In the genomic region with DNA sequence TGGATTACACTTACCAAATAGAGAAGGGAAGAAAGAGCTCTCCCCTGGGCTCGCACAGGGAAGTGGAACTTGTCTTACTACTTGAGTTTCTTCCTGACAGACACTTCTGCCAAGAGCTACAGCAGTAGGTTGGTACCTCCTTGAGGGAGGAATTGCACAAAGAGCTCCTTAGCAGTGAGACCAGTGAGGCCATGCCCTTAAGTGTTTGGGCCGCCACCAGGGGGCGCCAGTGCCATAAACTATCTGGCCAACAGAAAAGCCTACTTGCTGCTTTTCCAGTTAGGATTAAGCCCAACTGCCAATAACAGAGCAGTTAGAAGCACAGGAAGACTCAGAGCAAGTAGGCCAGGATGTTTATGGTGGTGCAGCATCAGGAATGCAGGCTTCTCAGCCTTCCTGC, we compare ENCODE assay signal across 8 mouse cellular contexts. TPM values are rescaled to one million over a fixed set of nuclear protein-coding genes. Genes with fewer than 3 reads are reported as not detected.
DNase-seq lines count a peak whose midpoint lies in the region; ATAC-seq and TF ChIP-seq lines count a peak whose summit lies in the region.

No protein-coding gene starts in this region.

- no peak overlapping the region for H3K4me3 ChIP-seq in bone marrow macrophage, adult 2 months (ENCODE audit: insufficient read depth, low read length)
- H3K4me3 ChIP-seq in heart, embryonic 10.5 days = no peak overlapping the region
- no peak overlapping the region for H3K4me3 ChIP-seq in kidney, postnatal 0 days (replicated peaks; ENCODE audit: low read depth, low read length)
- no peak overlapping the region for H3K4me3 ChIP-seq in liver, adult 2 months (ENCODE audit: insufficient read depth, low read depth, low read length)
- no peak overlapping the region for H3K4me3 ChIP-seq in neural tube, embryonic 14.5 days (ENCODE audit: low read depth, low read length)

- no peak overlapping the region for H3K9ac ChIP-seq in kidney, postnatal 0 days (ENCODE audit: low read depth, low read length)
- H3K9ac ChIP-seq in liver, adult 2 months (ENCODE audit: low read depth, low read length) = no peak overlapping the region
- no peak overlapping the region for H3K9ac ChIP-seq in neural tube, embryonic 14.5 days (replicated peaks; ENCODE audit: low read depth, low read length)

- no peaks in the 10 kb centered on the region for H3K27me3 ChIP-seq in heart, embryonic 10.5 days (ENCODE audit: insufficient read depth, poor library complexity, severe bottlenecking)
- H3K27me3 ChIP-seq in kidney, postnatal 0 days (ENCODE audit: insufficient read depth, low read length) = no peaks in the 10 kb centered on the region
- H3K27me3 ChIP-seq in liver, adult 2 months (ENCODE audit: control insufficient read depth, insufficient read depth, low read length) = no peaks in the 10 kb centered on the region
- H3K27me3 ChIP-seq in neural tube, embryonic 14.5 days (ENCODE audit: control insufficient read depth, insufficient read depth, low read length) = no peaks in the 10 kb centered on the region

- peak; percentile 90 for DNase-seq in heart, embryonic 10.5 days (ENCODE audit: low spot score)
- peak; percentile 92 for DNase-seq in kidney, postnatal 0 days (ENCODE audit: low spot score)
- peak; percentile 57 for DNase-seq in liver, adult 2 months (ENCODE audit: extremely low read depth, low read depth, low spot score)
- DNase-seq in telencephalon, adult 2 months (ENCODE audit: low read depth, low spot score) = peak; percentile 40

- peak; percentile 85 for ATAC-seq in CD4-positive, CD25-positive, alpha-beta regulatory T cell, adult 4 months
- peak; percentile 78 for ATAC-seq in erythroblast, adult 5-6 weeks (replicated peaks; ENCODE audit: low FRiP score, poor library complexity, severe bottlenecking)
- ATAC-seq in kidney, postnatal 0 days (replicated peaks; ENCODE audit: low FRiP score, low read depth) = no peak; the same call in 1 of the 2 replicates
- ATAC-seq in neural tube, embryonic 14.5 days (ENCODE audit: low read depth) = peak; percentile 74

- H3K36me3 ChIP-seq in heart, embryonic 10.5 days = peaks cover 74% of the 10 kb centered on the region
- H3K36me3 ChIP-seq in kidney, postnatal 0 days (ENCODE audit: insufficient read depth, low read length) = peaks cover 22% of the 10 kb centered on the region; the same call in 1 of the 2 replicates
- H3K36me3 ChIP-seq in liver, adult 2 months (ENCODE audit: control insufficient read depth, insufficient read depth, low read length) = no peaks in the 10 kb centered on the region; the same call in 1 of the 2 replicates
- peaks cover 32% of the 10 kb centered on the region; the same call in 1 of the 2 replicates for H3K36me3 ChIP-seq in neural tube, embryonic 14.5 days (ENCODE audit: control insufficient read depth, insufficient read depth, low read length)

- H3K4me2 ChIP-seq in kidney, postnatal 0 days (ENCODE audit: low read length) = no peak overlapping the region
- H3K4me2 ChIP-seq in neural tube, embryonic 14.5 days (ENCODE audit: low read depth, low read length) = no peak overlapping the region

- H3K27ac ChIP-seq in bone marrow macrophage, adult 2 months (ENCODE audit: insufficient read depth, low read depth, low read length) = no peak overlapping the region
- no peak overlapping the region for H3K27ac ChIP-seq in heart, embryonic 10.5 days
- no peak overlapping the region for H3K27ac ChIP-seq in kidney, postnatal 0 days
- no peak overlapping the region for H3K27ac ChIP-seq in liver, adult 2 months (replicated peaks; ENCODE audit: insufficient read depth, low read depth, low read length)
- H3K27ac ChIP-seq in neural tube, embryonic 14.5 days (ENCODE audit: low read depth, low read length) = no peak overlapping the region

- H3K9me3 ChIP-seq in heart, embryonic 10.5 days = no peaks in the 10 kb centered on the region
- H3K9me3 ChIP-seq in kidney, postnatal 0 days (replicated peaks; ENCODE audit: low read length) = no peaks in the 10 kb centered on the region
- no peaks in the 10 kb centered on the region for H3K9me3 ChIP-seq in neural tube, embryonic 14.5 days (ENCODE audit: control insufficient read depth, low read length)

- WGBS in heart, embryonic 10.5 days = 13% methylated on average over 3 of the region's 3 CpGs
- WGBS in kidney, postnatal 0 days = 15% methylated on average over 3 of the region's 3 CpGs
- 12% methylated on average over 3 of the region's 3 CpGs for WGBS in liver, adult 2 months
- 20% methylated on average over 3 of the region's 3 CpGs for WGBS in neural tube, embryonic 14.5 days

- peaks cover 3% of the 10 kb centered on the region; the same call in 1 of the 2 replicates for H3K4me1 ChIP-seq in bone marrow macrophage, adult 2 months (ENCODE audit: control insufficient read depth, insufficient read depth, low read length)
- no peaks in the 10 kb centered on the region for H3K4me1 ChIP-seq in heart, embryonic 10.5 days
- no peaks in the 10 kb centered on the region for H3K4me1 ChIP-seq in kidney, postnatal 0 days (replicated peaks; ENCODE audit: insufficient read depth, low read length)
- no peaks in the 10 kb centered on the region for H3K4me1 ChIP-seq in liver, adult 2 months (ENCODE audit: control insufficient read depth, insufficient read depth, low read length)
- no peaks in the 10 kb centered on the region for H3K4me1 ChIP-seq in neural tube, embryonic 14.5 days (ENCODE audit: control insufficient read depth, insufficient read depth, low read length)

- TF ChIP-seq CTCF in bone marrow macrophage, adult 2 months (IDR thresholded peaks at IDR 0.05; ENCODE audit: low read depth, low read length) = peak; percentile 93
- TF ChIP-seq CTCF in kidney, postnatal 0 days (IDR thresholded peaks at IDR 0.05; ENCODE audit: low read depth) = peak; percentile 96
- peak; percentile 92 for TF ChIP-seq CTCF in liver, adult 2 months (IDR thresholded peaks at IDR 0.05; ENCODE audit: low read depth, low read length)

- TF ChIP-seq POLR2A in bone marrow macrophage, adult 2 months (IDR thresholded peaks at IDR 0.05; ENCODE audit: borderline replicate concordance, low read depth, low read length) = no peak
- no peak for TF ChIP-seq POLR2A in liver, adult 2 months (IDR thresholded peaks at IDR 0.05; ENCODE audit: extremely low read depth, insufficient read depth, low read length)

- H3K79me2 ChIP-seq in liver, adult 2 months (ENCODE audit: control insufficient read depth, insufficient read depth, low read length) = no peaks in the 10 kb centered on the region

RNA-seq across cellular contexts. Expression of gene Glipr2, which starts 31.4 kb away (rescaled TPM):
- polyA plus RNA-seq in CD4-positive, CD25-positive, alpha-beta regulatory T cell, adult 4 months (2017; shearing (Covaris generic)) = 100 to 1,000 TPM; 165 to 194 TPM
- 1.8 and 2.1 TPM in 2 replicates for polyA plus RNA-seq in bone marrow macrophage, adult 2 months (2012; ENCODE audit: insufficient read depth, insufficient read length, missing spikeins)
- 10.8 and 19.2 TPM in 2 replicates for total RNA-seq in erythroblast, adult 5-6 weeks (2015; ENCODE audit: low replicate concordance)
- total RNA-seq in erythroblast, adult 5-6 weeks (2017; ENCODE audit: low replicate concordance) = 26.5 and 30.4 TPM in 2 replicates
- 114 and 119 TPM in 2 replicates for polyA plus RNA-seq in heart, embryonic 10.5 days (2016; fragmentation: Nextera tagmentation; extraction: Ambion mirVana)
- polyA plus RNA-seq in kidney, postnatal 0 days (2015; fragmentation: Nextera tagmentation; extraction: Ambion mirVana) = 54.9 and 59.1 TPM in 2 replicates
- total RNA-seq in liver, adult 2 months (2014; rRNA removed) = 0.83 and 2.0 TPM in 2 replicates
- 0.67 and 1.2 TPM in 2 replicates for polyA plus RNA-seq in liver, adult 2 months (2012; rRNA removed)
- 37.3 and 54.3 TPM in 2 replicates for polyA plus RNA-seq in neural tube, embryonic 14.5 days (2014; fragmentation: Nextera tagmentation; extraction: Ambion mirVana)

RNA-seq across cellular contexts. Expression of gene Reck, which starts 50.4 kb away (rescaled TPM):
- polyA plus RNA-seq in CD4-positive, CD25-positive, alpha-beta regulatory T cell, adult 4 months (2017; shearing (Covaris generic)) = 1 to 10 TPM; 4.2 to 4.6 TPM
- polyA plus RNA-seq in bone marrow macrophage, adult 2 months (2012; ENCODE audit: insufficient read depth, insufficient read length, missing spikeins) = 0.12 and 0.84 TPM in 2 replicates
- 1.2 and 5.4 TPM in 2 replicates for total RNA-seq in erythroblast, adult 5-6 weeks (2015; ENCODE audit: low replicate concordance)
- 0.77 and 6.4 TPM in 2 replicates for total RNA-seq in erythroblast, adult 5-6 weeks (2017; ENCODE audit: low replicate concordance)
- 11.0 and 17.4 TPM in 2 replicates for polyA plus RNA-seq in heart, embryonic 10.5 days (2016; fragmentation: Nextera tagmentation; extraction: Ambion mirVana)
- 20.2 and 20.5 TPM in 2 replicates for polyA plus RNA-seq in kidney, postnatal 0 days (2015; fragmentation: Nextera tagmentation; extraction: Ambion mirVana)
- total RNA-seq in liver, adult 2 months (2014; rRNA removed) = 1.9 and 2.2 TPM in 2 replicates
- polyA plus RNA-seq in liver, adult 2 months (2012; rRNA removed) = 2.4 and 2.6 TPM in 2 replicates
- polyA plus RNA-seq in neural tube, embryonic 14.5 days (2014; fragmentation: Nextera tagmentation; extraction: Ambion mirVana) = 6.3 and 9.2 TPM in 2 replicates

RNA-seq across cellular contexts. Expression of gene Ccin, which starts 57.5 kb away (rescaled TPM):
- not detected for polyA plus RNA-seq in CD4-positive, CD25-positive, alpha-beta regulatory T cell, adult 4 months (2017; shearing (Covaris generic))
- polyA plus RNA-seq in bone marrow macrophage, adult 2 months (2012; ENCODE audit: insufficient read depth, insufficient read length, missing spikeins) = not detected in 2 replicates
- not detected in 2 replicates for total RNA-seq in erythroblast, adult 5-6 weeks (2015; ENCODE audit: low replicate concordance)
- total RNA-seq in erythroblast, adult 5-6 weeks (2017; ENCODE audit: low replicate concordance) = not detected in 2 replicates
- polyA plus RNA-seq in heart, embryonic 10.5 days (2016; fragmentation: Nextera tagmentation; extraction: Ambion mirVana) = not detected in 2 replicates
- polyA plus RNA-seq in kidney, postnatal 0 days (2015; fragmentation: Nextera tagmentation; extraction: Ambion mirVana) = not detected in 2 replicates
- total RNA-seq in liver, adult 2 months (2014; rRNA removed) = not detected in 2 replicates
- polyA plus RNA-seq in liver, adult 2 months (2012; rRNA removed) = not detected in 2 replicates
- not detected in 2 replicates for polyA plus RNA-seq in neural tube, embryonic 14.5 days (2014; fragmentation: Nextera tagmentation; extraction: Ambion mirVana)

Comparison
In these comparisons a context has a peak if more than half of its experiments do, and no peak if none do; other contexts are left out.
1. DNase-seq: peak in every context shown above with its lines; median percentile 92 in kidney, postnatal 0 days; 90 in heart, embryonic 10.5 days; 57 in liver, adult 2 months; 40 in telencephalon, adult 2 months.
2. RNA of gene Glipr2, which starts 31.4 kb away (polyA plus RNA-seq): 165 to 194 TPM in CD4-positive, CD25-positive, alpha-beta regulatory T cell, adult 4 months, 114 to 119 TPM in heart, embryonic 10.5 days, 54.9 to 59.1 TPM in kidney, postnatal 0 days and 37.3 to 54.3 TPM in neural tube, embryonic 14.5 days; 1.8 to 2.1 TPM in bone marrow macrophage, adult 2 months and 0.67 to 1.2 TPM in liver, adult 2 months; every median in the first group is over 10 times any median in the second.
3. Peak in every context shown above with its lines, with median percentiles within 50 percentile points of each other: CTCF ChIP-seq.